Mouse (Mus musculus): ENCODE results near the gene Abcb5. TPM values are rescaled to one million over a fixed set of nuclear protein-coding genes. Genes with fewer than 3 reads are reported as not detected.

The Abcb5 gene
- total RNA-seq, 2 experiments from 2014 or later = not detected

DNA sequence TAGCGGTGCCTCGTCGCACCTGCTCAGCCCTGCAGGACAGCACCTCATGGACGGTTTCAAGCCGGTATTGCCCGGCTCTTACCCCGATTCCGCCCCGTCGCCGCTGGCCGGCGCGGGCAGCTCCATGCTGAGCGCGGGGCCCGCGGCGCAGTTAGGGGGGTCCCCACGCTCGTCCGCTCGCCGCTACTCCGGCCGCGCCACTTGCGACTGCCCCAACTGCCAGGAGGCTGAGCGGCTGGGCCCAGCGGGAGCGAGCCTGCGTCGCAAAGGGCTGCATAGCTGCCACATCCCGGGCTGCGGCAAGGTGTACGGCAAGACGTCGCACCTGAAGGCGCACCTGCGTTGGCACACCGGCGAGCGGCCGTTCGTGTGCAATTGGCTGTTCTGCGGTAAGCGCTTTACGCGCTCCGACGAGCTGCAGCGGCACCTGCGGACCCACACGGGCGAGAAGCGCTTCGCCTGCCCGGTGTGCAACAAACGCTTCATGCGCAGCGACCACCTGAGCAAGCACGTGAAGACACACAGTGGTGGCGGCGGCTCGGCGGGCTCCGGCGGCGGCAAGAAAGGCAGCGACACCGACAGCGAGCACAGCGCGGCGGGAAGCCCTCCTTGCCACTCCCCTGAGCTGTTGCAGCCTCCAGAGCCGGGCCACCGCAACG, 116.9 kb downstream of the Abcb5 start:
- ATAC-seq (replicated peaks; ENCODE audit: low FRiP score, low TSS enrichment, poor library complexity, severe bottlenecking) = no peak

DNA sequence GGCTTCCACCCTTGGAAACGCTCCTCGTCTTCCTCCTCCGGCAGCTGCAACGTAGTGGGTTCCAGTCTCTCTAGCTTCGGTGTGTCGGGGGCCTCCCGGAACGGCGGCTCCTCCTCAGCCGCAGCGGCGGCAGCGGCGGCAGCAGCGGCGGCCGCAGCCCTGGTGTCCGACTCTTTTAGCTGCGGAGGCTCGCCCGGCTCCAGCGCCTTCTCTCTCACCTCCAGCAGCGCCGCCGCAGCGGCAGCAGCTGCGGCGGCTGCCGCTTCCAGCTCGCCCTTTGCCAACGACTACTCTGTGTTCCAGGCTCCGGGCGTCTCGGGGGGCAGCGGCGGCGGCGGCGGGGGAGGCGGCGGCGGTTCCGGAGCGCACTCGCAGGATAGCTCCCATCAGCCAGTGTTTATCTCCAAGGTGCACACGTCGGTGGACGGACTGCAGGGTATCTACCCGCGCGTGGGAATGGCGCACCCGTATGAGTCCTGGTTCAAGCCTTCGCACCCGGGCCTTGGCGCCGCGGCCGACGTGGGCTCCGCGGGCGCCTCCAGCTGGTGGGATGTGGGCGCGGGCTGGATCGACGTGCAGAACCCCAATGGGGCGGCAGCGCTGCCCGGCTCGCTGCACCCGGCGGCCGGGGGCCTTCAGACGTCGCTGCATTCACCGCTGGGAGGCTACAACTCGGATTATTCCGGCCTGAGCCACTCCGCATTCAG, 117.6 kb downstream of the Abcb5 start:
- no peak for ATAC-seq (replicated peaks; ENCODE audit: low FRiP score, low TSS enrichment, poor library complexity, severe bottlenecking)

DNA sequence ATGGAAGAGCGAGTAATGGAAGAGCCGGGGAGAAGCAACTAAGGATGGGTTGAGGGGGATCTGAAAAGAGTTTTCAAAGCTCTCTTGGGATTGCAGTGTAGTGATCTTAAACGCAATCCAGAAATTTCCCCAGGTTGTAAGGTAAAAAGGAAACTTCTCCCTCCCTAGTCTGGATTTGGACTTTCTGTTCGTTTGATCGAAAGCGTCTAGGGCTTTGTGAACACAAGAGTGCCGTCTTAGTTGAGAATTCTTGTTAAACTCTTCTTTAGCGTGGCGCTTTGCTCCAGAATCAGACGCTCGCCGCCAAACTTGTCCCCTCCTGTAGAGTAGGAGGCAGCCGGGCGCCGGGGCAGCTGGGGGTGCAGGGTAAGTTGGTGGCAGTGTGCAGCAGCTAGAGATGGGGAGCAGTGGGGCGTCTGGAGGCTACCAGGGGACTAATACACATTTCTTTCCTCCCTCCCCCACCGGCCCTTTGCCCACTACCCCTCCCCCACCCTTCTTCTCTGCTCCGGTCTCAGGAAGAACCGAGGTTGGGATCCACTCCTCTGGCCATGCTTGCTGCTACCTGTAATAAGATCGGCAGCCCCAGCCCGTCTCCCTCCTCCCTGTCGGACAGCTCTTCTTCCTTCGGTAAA, 118.2 kb downstream of the Abcb5 start:
- ATAC-seq (replicated peaks; ENCODE audit: low FRiP score, low TSS enrichment, poor library complexity, severe bottlenecking) = no peak

DNA sequence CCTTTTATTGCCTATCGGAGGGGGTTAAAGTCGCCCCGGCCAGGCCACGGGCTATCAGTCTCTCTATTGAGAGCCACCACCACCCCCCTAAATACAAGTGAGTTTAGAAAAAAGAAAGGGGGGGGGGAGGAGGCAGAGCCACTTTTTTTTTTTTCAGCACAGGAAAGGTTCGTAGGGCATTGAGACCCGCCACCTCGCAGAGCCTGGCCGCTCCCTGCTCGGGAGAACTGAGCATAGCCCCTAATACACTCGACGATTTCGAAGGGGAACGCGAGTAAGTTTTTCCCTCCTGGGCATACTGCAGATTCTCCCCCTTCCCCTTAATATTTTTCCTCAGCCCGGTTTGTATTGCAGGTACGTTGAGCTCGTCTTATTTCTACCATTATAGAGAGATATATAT, 118.8 kb downstream of the Abcb5 start:
- ATAC-seq (replicated peaks; ENCODE audit: low FRiP score, low TSS enrichment, poor library complexity, severe bottlenecking) = no peak

DNA sequence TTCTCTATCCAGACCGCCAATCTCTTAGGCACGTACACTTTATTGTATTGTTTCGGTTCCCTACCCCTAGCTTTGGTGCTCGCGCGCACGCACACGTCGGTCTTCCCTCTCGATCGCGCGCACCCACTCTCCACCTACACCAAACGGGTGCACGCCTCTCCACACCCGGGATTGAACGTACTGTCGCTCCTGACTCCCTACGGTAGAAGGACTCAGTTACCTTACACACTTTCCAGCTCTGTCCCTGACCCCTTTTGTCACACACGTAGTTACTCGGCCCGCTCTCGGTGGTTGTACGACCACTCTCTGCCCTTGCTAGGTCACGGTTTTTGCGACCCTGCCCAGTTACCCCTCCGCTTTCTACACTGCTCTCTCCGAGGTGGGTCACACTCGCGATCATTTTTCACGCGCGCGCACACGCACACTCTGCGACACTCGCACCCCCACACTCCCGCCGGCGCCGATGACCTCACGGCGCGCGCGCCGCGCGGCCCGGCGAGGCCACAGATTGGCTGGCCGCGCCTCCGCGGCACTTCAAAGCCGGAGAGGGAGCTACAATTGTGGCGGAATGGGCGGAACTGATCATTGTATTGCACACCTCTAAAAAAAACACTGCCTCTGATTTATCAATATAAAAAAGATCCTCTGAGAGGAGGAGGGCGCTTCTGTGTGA, 119.4 kb downstream of the Abcb5 start:
- peak; percentile 43 for ATAC-seq (replicated peaks; ENCODE audit: low FRiP score, low TSS enrichment, poor library complexity, severe bottlenecking)

DNA sequence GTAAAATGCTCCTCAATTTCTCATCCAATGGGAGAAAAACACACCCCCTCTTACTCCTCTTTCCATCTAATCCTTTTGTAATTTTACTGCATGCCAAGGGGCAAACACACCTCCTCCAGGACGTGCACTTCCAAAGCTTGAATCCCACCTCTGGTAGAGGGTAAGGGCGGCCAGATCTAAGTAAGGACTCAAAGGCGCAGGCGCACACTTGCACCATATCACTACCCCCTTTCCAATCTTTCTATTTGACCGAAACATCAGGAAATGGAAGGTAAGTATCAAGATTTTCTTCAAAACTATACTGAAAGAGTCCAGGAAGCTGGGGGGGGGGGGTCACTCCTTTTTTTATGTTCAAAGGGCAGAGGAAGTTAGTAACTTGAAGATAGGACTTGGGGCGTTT, 120.0 kb downstream of the Abcb5 start, which contains the start of gene Sp8:
Gene Sp8 (plus strand): TSS at position 109 of the 400 bp plus-strand sequence.
- ATAC-seq (replicated peaks; ENCODE audit: low FRiP score, low TSS enrichment, poor library complexity, severe bottlenecking) = no peak

DNA sequence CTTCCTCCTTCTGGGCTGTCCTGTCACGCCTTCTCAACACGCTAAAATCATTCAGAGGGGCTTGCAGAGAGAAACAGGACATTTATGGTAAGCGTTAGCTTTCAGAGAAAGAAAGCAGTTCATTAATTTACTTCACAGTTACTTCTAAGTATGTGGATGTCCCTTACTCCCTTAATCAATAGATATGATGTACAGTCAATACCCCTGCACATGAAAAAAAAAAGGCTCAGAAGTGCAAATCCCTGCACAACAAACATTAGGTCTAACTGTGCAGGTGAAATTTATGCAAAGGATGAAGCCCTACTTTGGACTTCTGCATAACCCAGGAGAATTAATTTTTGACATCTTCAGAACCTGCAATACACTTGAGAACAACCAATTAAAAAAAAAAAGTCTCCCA, 120.9 kb downstream of the Abcb5 start:
- ATAC-seq (replicated peaks; ENCODE audit: low FRiP score, low TSS enrichment, poor library complexity, severe bottlenecking) = no peak

DNA sequence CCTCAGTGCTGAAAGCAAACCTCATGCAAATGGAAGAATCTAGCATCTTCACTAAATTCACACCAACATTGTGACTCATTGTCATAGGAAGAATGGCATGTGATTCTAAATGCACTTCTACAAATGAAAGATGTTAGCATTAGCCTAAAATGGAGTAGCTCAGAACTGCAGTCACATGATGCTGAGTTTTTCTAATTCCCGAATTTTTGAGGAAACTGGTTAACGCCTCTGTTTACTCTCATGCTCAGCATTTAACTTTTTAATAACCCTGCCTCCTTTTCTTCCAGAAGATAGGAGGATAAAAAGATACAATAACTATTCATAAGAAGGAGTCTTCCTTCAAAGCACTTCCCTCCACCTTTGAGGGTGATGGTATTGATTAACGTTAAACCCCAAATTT, 121.4 kb downstream of the Abcb5 start:
- ATAC-seq (replicated peaks; ENCODE audit: low FRiP score, low TSS enrichment, poor library complexity, severe bottlenecking) = no peak

DNA sequence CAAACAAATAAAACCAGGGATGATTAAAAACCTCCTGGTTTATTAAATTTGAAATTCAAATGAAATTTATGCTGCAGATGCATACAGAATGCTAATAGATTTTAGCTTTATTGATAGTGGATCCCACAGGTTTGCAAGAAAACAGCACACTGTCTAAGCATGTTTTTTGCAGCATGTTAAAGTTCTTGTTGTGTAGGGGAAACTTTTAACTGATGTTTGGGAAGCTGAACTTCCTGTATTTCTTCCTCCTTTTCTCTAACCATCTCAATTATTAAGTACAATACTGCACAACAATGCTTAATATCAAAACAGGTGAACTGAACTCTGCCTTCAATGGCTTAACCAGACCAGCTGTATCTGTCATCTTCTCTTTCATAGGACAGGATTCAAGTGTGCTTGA, 122.1 kb downstream of the Abcb5 start:
- no peak for ATAC-seq (replicated peaks; ENCODE audit: low FRiP score, low TSS enrichment, poor library complexity, severe bottlenecking)

DNA sequence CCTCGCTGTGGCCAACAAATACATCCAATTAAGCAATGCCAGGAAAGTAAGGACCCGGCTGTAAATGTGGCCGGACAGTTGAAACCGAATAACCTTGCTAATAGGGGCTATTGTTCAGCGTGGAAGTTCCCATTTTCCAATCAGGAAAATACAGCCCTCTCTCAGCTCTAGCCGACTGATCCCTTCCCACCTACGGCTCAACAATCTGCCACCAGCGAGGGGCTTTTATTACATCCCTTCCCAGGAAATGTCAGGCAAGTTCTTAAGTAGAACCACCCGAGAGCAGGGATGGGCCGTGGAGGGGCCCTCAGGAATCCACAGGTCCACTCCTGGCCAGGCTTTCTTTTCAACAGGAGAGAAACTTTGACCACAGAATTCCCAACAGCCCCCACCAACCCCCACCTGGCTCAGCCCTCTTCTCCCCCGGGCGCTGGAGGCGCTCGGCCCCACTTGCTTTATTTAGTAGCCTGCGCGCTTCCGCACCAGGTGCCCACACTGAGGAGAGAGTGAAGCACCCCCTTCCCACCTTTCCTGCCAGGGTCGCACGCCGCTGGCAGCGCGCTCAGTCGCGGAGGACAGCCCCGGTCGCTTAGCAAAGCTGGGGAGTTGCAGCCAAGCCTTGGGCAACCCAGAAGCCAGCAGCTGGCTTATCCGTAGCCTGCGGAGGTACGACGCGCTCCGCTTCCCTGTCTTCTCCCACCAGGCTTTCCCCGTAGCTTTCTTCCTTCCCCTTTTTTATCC, 123.4 kb downstream of the Abcb5 start:
- ATAC-seq (replicated peaks; ENCODE audit: low FRiP score, low TSS enrichment, poor library complexity, severe bottlenecking) = 0 out of 2 replicates have a peak, but pooled peaks have one; percentile 3

DNA sequence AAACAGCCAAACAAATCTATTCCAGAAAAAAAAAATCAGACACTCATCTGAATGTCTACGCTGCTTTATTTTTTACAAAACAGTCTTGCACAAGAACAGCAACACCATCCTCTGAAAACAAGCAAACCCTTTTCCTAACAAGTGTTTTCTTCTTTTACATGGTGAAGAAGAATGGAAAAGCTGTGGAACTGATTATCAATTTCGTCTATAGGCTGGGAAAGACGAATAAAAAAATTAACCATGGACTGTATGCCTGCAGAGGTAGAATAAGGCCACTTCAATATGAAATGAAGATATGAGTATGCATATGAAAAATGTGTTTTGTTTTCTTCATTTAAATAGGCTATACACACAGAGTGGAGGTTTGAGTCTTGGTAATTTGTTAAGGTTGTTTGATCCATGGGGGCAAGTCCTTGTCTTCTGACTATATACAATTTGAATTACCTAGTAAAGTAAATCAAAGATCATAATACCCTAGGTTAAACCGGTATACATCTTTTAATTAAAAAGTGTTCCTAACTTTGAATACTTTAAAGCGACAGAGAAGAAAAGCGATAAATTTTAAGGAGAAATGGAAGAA, 124.2 kb downstream of the Abcb5 start:
- no peak for ATAC-seq (replicated peaks; ENCODE audit: low FRiP score, low TSS enrichment, poor library complexity, severe bottlenecking)

DNA sequence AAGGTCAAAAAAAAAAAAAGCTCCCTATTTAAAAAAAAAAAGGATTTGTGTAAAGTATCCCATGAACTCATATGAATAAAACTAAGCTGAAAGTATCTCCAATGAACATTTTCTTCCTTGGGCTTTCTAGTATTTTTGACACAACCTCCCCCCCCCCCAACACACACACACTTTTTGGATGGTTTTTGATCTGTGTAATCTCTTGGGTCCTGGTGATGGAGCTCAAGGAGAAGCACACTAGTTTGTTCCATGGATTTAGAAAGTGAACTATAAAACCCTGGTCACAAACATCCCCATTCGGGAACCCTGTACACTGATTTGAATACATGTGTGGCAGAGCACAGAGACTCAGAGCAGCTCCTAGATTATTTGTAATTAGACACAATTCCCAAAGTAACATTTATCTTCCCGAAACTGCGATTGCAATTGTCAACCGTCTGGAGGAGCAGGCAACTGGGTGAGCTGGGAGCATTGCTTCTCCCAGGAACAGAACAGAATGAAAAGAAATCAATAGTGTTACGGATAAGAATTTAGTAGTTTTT, 124.8 kb downstream of the Abcb5 start:
- ATAC-seq (replicated peaks; ENCODE audit: low FRiP score, low TSS enrichment, poor library complexity, severe bottlenecking) = no peak

DNA sequence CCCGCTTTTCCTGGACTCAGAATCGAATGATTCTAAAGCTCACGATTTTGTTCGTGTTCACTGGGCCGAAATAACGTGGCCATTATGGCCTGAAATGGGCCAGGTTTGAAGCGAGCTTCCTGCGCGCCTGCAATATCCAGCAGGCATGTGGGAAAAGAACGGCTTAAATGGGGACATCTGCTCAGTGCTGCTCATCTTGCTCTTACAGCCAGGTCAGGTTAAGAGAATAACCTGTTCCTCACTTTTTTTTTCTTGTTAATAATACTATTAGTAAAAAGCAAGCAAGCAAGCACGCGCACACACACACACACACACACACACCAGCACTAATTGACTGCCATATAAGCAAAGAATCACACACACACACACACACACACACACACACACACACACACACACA, 125.4 kb downstream of the Abcb5 start:
- no peak for ATAC-seq (replicated peaks; ENCODE audit: low FRiP score, low TSS enrichment, poor library complexity, severe bottlenecking)

DNA sequence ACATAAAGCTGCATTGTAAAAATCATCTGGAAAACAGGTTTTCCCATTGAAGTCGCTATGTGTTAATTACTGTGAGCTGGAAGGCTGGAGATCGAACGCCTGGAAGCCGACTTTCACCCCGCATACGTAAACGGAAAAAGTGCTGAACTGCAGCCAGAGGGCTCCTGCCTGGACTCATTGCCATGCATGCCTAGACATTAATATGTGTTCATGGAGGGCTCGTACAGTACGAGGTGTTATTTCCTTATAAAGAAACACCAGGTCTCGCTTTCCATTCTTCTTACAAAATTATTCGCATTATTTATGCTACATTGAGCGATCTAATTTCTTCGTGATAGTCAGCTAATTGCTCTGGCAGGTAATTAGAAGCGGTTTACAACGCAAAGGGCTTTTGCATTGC, 125.9 kb downstream of the Abcb5 start:
- no peak for ATAC-seq (replicated peaks; ENCODE audit: low FRiP score, low TSS enrichment, poor library complexity, severe bottlenecking)

DNA sequence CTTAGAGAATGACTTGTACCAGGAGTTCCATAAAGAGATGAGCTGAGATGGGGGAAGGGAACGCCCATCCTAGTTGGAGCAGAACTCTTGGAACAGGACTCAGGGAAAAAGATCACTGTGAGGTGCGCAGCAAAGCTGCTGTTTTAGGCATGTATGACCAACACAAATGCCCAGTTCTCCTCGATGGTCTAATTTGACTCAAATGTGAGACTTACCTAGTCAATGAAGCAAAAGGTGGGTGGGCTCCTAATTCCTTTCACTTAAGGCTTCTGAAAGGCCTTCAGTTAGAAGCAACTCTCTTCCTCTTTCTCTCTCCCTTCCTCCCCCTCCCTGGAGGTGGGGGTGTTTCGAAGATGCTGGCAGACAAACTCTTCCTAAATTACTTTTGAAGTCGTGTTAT, 126.8 kb downstream of the Abcb5 start:
- no peak for ATAC-seq (replicated peaks; ENCODE audit: low FRiP score, low TSS enrichment, poor library complexity, severe bottlenecking)

DNA sequence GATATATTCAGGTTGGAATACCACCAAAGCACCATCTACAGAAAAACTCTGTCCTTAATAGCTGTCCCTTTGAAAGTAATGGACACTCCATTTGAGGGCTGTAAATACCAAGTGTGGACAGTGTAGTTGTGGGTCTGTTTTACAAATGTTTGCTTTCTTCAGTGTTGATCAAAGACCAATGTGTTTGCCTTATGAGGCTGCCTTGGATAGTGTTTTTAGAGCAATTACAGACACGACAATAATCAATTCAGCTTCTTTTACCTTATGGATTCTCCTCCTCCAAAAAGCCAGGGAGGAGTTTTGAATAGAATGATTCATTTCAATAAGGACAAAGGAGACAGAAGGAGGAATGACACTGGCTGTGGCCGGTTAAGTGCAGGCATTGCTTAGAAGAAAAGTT, 128.0 kb downstream of the Abcb5 start:
- ATAC-seq (replicated peaks; ENCODE audit: low FRiP score, low TSS enrichment, poor library complexity, severe bottlenecking) = no peak

DNA sequence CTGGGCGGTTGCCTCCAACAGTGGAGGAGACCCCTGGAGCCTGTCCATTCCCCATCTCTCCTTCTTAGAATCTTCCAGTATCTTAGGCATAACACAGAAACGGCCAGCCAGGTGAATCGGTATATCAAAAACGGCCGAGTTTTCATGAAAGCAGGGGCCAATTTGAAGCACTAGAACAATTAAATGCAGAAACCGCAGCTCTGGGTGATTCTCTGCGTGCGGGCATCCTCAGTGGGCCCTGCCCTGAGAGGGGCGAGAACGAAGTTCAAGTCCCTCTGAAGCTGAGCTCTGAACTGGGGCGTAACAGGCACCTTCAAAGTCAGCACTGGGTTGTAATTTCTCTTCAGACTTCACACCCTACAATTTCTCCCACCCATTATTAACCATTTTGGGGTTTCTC, 128.9 kb downstream of the Abcb5 start:
- ATAC-seq (replicated peaks; ENCODE audit: low FRiP score, low TSS enrichment, poor library complexity, severe bottlenecking) = no peak

DNA sequence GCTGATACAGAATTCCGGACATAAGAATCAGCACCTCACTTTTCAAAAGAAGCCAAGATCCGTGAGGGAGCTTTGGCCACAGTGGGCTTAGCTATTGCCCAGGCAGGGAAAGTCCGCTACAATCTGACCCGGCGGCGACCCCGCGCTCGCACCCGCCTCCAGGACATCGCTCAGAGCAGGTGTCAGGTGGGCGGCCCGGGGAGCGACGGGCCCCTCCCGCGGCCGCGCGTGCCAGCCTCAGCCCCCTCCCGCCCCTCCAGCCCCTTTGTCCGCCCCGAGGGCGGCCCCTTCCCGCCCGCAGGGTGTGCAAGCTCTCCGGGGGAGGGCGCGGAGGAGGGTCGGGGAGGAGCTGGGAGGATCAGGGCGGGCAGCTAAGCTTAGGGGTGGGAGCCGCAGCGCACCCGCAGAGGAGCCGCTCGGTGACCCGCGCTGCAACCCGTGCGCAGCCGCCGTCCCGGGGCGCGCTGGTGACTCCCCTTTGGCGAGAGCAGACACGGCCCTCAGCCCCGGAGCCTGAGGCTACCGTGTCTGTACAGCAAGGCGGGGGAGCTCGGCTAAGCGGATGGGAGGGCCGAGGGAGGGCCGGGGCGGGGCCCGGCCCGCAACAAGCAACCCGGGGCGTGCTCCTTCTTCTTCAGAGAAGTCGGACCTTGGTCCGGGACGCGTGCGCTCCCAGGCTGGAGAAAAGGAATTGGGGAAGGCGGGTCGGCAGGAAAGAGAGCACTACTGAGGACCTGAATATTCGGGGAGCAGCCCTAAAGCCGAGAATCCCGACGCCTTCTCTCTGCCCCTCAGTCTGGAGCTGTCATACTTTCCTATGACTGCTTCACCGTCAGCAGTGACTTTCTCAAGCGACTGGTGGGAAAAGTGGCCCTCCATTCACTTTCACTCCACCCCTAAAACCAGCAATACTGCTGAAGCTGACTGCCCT, 129.5 kb downstream of the Abcb5 start:
- ATAC-seq (replicated peaks; ENCODE audit: low FRiP score, low TSS enrichment, poor library complexity, severe bottlenecking) = peak; percentile 72
